Mouse (Mus musculus): ENCODE data around the gene Kif21a.

The Kif21a gene

DNA sequence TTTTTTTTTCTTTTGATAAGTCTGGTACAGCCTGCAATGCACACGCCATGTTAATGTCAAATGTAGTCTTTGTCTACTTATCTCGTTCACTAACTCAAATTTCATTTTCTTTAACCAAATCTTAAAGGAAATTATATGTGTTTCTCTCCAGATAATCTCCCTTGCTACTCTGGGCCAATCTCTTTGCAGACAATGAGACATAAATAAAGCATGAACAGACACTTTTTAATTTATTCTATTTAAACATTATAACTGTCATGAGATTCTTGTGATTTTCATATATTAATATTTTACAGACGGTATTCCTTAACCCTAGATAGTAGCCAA lies 30.9 kb downstream of the Kif21a start:
- ATAC-seq (ENCODE audit: insufficient number of reproducible peaks, low FRiP score, low TSS enrichment), result no peak

- no peak for ATAC-seq (ENCODE audit: insufficient number of reproducible peaks, low FRiP score, low TSS enrichment)
Measured at GRCm38 (mm10) chr15:91018161-91018860, 31.4 kb downstream of the Kif21a start.

GRCm38 (mm10) chr15:91017261-91018160 lies 32.2 kb downstream of the Kif21a start:
- ATAC-seq (ENCODE audit: insufficient number of reproducible peaks, low FRiP score, low TSS enrichment), result no peak

DNA sequence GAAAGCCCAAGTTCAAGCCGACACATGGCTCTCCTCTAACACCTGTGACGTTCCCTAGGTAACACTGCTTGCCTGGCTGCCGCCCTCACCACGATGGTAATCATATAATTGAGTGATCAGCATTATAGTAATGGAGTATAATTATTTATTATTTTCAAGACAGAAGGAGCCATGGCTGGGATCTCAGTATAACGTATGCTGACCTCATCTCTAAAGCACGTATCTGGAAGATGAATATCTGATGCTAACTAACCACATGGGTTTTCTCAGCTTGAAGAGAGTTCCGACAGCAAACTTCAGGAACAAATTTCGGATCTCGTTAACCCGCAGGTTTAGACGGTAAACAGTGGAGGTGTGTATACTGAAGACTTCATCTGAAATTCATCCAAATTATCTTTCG lies 33.4 kb downstream of the Kif21a start:
- no peak for ATAC-seq (ENCODE audit: insufficient number of reproducible peaks, low FRiP score, low TSS enrichment)

GRCm38 (mm10) chr15:91012793-91013580 lies 36.8 kb downstream of the Kif21a start:
- no peak for ATAC-seq (ENCODE audit: insufficient number of reproducible peaks, low FRiP score, low TSS enrichment)

- ATAC-seq (ENCODE audit: insufficient number of reproducible peaks, low FRiP score, low TSS enrichment), result no peak
Measured at GRCm38 (mm10) chr15:91010218-91010617, 39.5 kb downstream of the Kif21a start.

DNA sequence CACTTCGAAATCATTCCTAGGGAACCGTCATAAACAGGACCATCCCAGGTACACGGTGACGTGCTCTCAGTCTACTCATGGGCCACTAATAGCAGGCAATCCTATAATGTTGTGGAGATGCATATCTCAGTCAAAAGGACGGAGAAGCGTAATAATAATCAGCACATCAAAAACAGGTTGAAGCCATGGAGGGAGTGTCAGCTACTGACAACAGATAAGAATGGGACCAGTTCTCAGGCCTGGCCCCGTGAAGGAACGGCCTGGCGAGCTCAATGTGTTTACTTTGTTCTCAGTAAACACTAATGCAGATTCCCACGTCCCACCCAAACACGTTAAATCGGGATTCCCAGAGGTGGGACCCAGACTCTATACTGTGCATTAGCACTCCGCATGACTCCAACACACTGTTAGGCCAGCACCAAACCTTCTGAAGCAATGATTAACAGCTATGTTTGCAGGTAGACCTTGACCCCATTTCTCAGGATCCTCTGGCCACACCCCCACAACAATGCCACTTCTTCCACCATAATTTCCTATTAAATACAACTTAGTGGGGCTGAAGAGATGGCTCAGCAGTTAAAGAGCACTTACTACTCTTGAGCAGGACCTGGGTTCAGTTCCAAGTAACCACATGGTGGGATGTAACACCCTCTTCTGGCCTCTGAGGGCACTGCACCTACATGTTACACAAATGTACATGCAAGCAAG lies 42.5 kb downstream of the Kif21a start:
- ATAC-seq (ENCODE audit: insufficient number of reproducible peaks, low FRiP score, low TSS enrichment), result no peak

GRCm38 (mm10) chr15:91004726-91005125 lies 45.0 kb downstream of the Kif21a start:
- ATAC-seq (ENCODE audit: insufficient number of reproducible peaks, low FRiP score, low TSS enrichment), result no peak

DNA sequence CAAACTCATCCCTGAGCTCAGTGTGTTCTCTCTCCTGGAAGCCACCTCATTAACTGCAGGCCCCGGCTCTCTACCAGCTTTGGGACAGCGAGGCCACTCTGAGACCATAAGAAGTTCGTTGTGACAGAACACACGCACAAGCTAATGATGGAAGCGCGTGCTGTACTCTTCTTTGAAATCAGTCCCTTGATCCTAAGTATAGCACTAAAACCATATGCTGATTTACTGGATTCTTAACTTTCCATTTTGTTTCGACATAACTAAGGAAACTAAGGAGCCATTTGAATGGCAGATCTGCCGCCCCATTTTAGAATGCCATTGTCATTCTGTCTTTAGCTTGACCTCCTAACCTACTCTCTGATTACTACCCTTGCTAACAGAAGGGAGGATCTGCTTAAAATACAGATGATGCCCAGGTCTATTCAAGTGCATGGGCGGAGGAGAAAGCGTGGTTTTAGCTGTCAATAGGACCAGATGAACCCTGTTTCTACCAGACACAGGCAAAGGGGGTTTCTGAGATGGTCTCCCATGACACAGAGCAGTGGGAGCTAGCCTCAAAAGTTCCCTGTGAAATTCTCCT lies 48.6 kb downstream of the Kif21a start:
- ATAC-seq (ENCODE audit: insufficient number of reproducible peaks, low FRiP score, low TSS enrichment), result no peak

- no peak for ATAC-seq (ENCODE audit: insufficient number of reproducible peaks, low FRiP score, low TSS enrichment)
Measured at GRCm38 (mm10) chr15:91000280-91001036, 49.3 kb downstream of the Kif21a start.

GRCm38 (mm10) chr15:90992871-90993270 lies 56.9 kb downstream of the Kif21a start:
- no peak for ATAC-seq (ENCODE audit: insufficient number of reproducible peaks, low FRiP score, low TSS enrichment)

- ATAC-seq (ENCODE audit: insufficient number of reproducible peaks, low FRiP score, low TSS enrichment), result no peak
Measured at GRCm38 (mm10) chr15:90992388-90992787, 57.4 kb downstream of the Kif21a start.

- ATAC-seq (ENCODE audit: insufficient number of reproducible peaks, low FRiP score, low TSS enrichment), result no peak
Measured at GRCm38 (mm10) chr15:90991843-90992242, 57.9 kb downstream of the Kif21a start.

DNA sequence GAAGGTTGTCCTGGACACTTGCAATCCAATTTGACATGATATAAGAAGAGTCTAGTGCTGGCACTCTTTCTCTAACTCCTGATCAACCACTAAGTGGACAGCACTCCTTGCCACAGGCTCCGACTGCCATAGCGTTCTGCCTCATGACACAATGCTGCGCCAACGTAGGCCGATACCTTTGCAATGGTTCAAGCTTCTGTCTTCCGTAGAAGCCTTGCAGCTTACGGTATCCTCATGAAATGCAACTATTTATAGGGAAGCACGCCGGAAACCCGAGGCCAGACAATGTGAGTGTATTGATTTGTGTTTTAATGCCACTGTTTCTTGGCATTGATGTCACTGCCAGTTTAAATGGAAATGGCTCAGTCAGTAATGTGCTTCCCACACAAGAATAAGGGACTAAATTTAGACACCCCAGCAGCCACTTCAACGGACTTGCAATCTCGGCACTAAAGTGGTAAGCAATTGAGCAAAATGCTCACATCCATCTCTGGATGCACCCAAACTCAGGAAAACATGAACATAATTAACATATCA lies 62.0 kb downstream of the Kif21a start:
- no peak for ATAC-seq (ENCODE audit: insufficient number of reproducible peaks, low FRiP score, low TSS enrichment)

- ATAC-seq (ENCODE audit: insufficient number of reproducible peaks, low FRiP score, low TSS enrichment), result no peak
Measured at GRCm38 (mm10) chr15:90975914-90976313, 73.8 kb downstream of the Kif21a start.

- no peak for ATAC-seq (ENCODE audit: insufficient number of reproducible peaks, low FRiP score, low TSS enrichment)
Measured at GRCm38 (mm10) chr15:90971914-90972767, 77.6 kb downstream of the Kif21a start.

- no peak for ATAC-seq (ENCODE audit: insufficient number of reproducible peaks, low FRiP score, low TSS enrichment)
Measured at GRCm38 (mm10) chr15:90963320-90963719, 86.4 kb downstream of the Kif21a start.

DNA sequence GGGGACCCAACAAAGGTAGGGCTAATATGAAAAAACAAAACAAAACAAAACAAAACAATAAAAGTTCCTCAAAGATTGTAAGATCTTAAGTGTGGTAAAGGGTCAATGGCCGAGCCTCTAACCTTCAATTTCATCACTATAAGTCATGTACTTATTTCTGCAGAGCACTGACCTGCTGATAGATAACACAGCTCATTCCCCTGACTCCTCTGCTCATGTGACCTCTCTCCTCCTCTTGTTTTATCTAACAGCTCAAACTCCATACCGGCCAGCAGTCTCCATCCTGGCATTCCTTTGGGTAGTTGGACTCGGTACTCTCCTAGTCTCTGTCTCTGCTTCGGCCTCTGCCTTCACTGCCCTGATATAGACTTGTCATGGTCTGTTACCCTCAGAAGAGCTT lies 87.2 kb downstream of the Kif21a start:
- ATAC-seq (ENCODE audit: insufficient number of reproducible peaks, low FRiP score, low TSS enrichment), result no peak

All from cerebellum, adult (tissue).